Mouse (Mus musculus) thymus, adult 2 months (tissue): ENCODE data around the gene Olfr411.

Experiments
- CTCF ChIP-seq: fragments of 200-500 bp; IDR thresholded peaks from 2 replicates; pipeline ENCODE4 v1.5.1; 2012; ENCODE audit warnings: mild to moderate bottlenecking, control low read depth, low read length, moderate library complexity, borderline replicate concordance; ENCODE audit not compliant: control insufficient read depth, poor library complexity, insufficient read depth; ENCODE audit errors: extremely low read depth
- POLR2A ChIP-seq: fragments of 200-500 bp; IDR thresholded peaks from 2 replicates; pipeline ENCODE4 v1.6.1; 2012; ENCODE audit warnings: mild to moderate bottlenecking, low read length, control low read depth, moderate library complexity; ENCODE audit not compliant: control insufficient read depth, poor library complexity, insufficient read depth; ENCODE audit errors: extremely low read depth

DNA sequence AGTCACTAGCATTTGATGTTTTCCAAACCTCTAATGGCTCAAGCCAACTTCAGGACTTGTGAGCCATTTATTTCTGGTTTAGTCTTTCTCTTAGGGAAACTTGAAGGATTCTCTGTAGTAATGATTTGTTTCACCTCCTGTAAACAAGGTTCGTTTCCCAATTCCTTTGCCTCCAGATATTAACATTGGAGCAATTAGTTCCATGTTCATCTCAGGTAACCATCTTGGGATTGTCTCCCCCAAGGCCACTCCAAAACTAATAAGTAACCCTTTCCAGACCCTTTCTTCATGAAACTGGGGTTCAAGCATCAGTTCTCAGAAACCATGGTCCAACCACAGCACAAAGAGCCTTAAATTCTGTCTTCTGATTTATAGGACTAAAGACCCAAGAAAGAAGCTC, 9.3 kb upstream of the Olfr411 start, which contains the start of gene Olfr412:
- TF ChIP-seq CTCF (no peak), POLR2A (no peak)
